Mouse (Mus musculus) left cerebral cortex, postnatal 14 days (tissue): Measurements from ENCODE around the gene 2310057J18Rik. TPM values are rescaled to one million over a fixed set of nuclear protein-coding genes. Genes with fewer than 3 reads are reported as not detected.
A peak's percentile ranks its signal among the peaks of the same experiment; 100 is the strongest.
"Not testable (repeated sequence)": the region's sequence is repeated elsewhere in the genome, so short reads cannot be mapped to it uniquely, and the experiment has no call there.

ENCODE experiments used
- DNase-seq, 2 experiments: peaks; one replicate each; pipeline ENCODE4 v3.0.0; 2021 to 2022; ENCODE audit warnings: low spot score in 2 of 2, mixed read lengths in 1 of 2
- intact Hi-C: fragments of 180-260 bp; cut with DNase I; formaldehyde crosslinking; loops from one replicate; pipeline ENCODE4 v1.15.1; 2025
- long read RNA-seq, 2 experiments: library from polyadenylated mRNA; stranded (forward); transcript quantifications; one replicate each; pipeline ENCODE4 v2.0.0; 2021
- total RNA-seq, 2 experiments: library from RNA; stranded (reverse); gene quantifications; 2 replicates each; pipeline ENCODE4 v1.2.3; 2021

Gene 2310057J18Rik
- total RNA-seq = not detected
- long read RNA-seq, experiment 1 = 0 reads
- long read RNA-seq, experiment 2 = 0 reads

DNA sequence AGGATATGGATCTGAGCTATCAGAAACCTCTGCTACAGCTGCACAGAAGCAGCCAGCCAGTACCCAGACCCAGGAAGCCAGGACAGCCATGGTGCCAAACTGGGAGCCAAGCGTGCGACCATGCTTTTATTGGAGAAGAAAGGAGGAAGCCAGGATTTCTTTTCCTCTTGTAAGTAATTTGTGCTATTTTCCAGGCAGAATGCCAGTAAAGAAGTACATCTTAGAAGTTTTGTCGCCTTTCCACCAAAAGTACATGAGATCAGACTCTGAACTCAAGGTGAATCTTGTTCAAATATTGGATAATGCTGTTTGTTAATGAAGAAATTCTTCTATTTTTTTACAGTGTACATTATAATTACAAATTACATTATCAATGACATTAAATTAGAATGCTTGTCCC, at the start of gene 2310057J18Rik:
Gene 2310057J18Rik, minus strand, starts transcription at position 101 of the 400 bp plus-strand sequence.
- intact Hi-C loops = no loop called here
- no peak for DNase-seq

- DNase-seq, intact Hi-C loops: not testable (repeated sequence)
Measured at GRCm38 (mm10) chr10:29029960-29030359, 43.9 kb upstream of the 2310057J18Rik start.

- DNase-seq = no peak
- intact Hi-C loops = no loop called here
Measured at GRCm38 (mm10) chr10:29019496-29020270, 33.6 kb upstream of the 2310057J18Rik start.

DNA sequence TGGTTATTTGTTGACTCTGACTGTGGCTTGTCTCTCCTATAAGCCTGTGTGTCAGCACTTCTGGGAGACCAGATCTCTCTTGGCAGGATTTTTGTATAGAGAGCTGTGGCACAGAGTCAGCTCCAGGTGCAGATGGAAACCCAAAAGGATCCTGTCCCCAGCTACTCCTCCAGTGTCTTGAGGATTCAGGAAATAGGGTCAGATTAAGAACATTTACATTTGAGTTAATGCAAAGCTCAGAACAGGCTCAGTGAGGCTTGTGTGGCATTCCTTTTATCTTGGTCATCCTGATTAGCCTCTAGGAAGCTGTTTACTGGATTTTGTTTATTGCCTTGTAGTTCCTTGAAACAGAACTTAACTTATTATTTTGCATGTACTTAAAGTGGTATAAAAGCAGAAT, 11.7 kb upstream of the 2310057J18Rik start:
- DNase-seq = no peak
- intact Hi-C loops = no loop called here

DNA sequence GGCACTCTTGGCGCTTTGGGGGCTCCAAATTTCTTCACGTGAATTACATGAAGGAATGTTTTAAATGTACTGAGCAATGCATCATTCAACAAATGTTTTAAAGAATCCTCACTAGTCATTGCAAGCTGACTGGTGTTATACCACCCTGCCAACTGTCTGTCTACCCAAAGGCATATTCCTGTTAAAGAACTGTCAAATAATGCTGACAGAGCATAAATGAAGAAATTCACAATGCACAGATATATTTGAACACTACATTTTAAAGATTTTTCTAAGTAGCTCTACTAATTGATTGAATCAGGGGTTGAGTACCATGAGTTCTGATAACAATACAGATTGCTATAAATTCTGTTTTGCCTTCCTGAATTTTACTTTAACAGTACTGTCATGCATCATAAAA, 2.9 kb upstream of the 2310057J18Rik start:
- intact Hi-C loops = no loop called here
- no peak for DNase-seq

GRCm38 (mm10) chr10:28968189-28968588, 17.9 kb downstream of the 2310057J18Rik start:
- intact Hi-C loops = no loop called here
- no peak for DNase-seq

DNA sequence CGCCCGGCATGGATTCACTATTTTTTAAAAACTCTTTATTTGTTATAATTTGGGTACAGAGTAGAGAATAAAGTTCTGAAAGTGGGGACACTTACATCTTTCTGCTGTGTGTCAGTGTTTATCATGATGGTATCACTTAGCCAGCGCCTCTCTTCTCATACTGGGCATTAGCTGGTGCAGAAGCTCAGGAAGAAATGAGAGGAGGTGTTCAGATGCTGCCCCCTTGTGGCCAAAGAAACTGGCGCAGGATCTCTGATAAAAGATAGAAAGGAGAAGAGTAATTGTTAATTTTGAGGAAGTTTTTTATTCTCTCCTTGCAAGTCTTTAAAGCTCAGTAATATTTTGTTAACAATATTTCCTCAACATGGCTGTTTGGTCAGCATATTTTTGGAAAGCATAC, 31.0 kb downstream of the 2310057J18Rik start:
- peak; percentile 68 to 83 for DNase-seq
- intact Hi-C loops = loop anchor here (2.0 kb wide), 1 partner anchor 56 kb away; no protein-coding TSS in a partner anchor

DNA sequence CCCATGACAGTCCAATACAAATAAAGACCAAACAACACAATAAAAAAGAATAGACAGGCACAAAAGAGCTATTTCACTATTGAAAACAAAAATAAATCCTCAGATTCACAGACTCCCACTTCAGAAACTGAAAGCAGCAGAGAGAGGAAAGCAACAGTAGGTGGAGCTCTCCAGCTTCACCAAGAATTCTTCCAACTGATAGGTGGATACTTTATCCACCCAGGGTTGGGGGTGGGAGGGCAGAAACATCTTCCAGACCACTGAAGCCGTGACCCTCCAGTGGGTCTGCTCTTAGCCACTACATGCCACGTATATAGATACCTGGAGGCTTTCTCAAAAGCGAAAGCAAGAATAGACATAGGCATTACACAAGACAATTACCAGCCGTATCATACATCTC, 31.6 kb downstream of the 2310057J18Rik start:
- intact Hi-C loops = loop anchor here (2.0 kb wide), 1 partner anchor 56 kb away; no protein-coding TSS in a partner anchor
- peak; percentile 3 to 8 for DNase-seq

Other genes starting within 250 kb of the 2310057J18Rik start
- gene Soga3, start 157.5 kb upstream of the 2310057J18Rik start, total RNA-seq = 100 to 1,000 TPM; 154 TPM
- 10 to 100 TPM; 27.6 to 29.4 TPM for gene Gm49353, start 212.7 kb upstream of the 2310057J18Rik start, total RNA-seq
- gene 9330159F19Rik, start 225.3 kb upstream of the 2310057J18Rik start, total RNA-seq = 10 to 100 TPM; 68.6 to 76.3 TPM